Mouse (Mus musculus) monocyte, adult 5-6 weeks (primary cell): Measurements from ENCODE around the gene Col5a2. TPM values are rescaled to one million over a fixed set of nuclear protein-coding genes. Genes with fewer than 3 reads are reported as not detected.
"Not testable (repeated sequence)": the region's sequence is repeated elsewhere in the genome, so short reads cannot be mapped to it uniquely, and the experiment has no call there.

Experiments used
- ATAC-seq: fragments of 153-309, 156-312 bp; replicated peaks from 2 replicates; pipeline ENCODE4 v1.8.0; 2017; ENCODE audit warnings: mild to moderate bottlenecking; ENCODE audit not compliant: low TSS enrichment, insufficient number of reproducible peaks, severe bottlenecking, poor library complexity, low FRiP score
- total RNA-seq: library from RNA; stranded (forward); fragments of 200-1000, 200-491, 200-594 nt; gene quantifications from 3 replicates; pipeline ENCODE4 v1.2.3, GENCODE M21; 2017

Col5a2 gene
- total RNA-seq, 1 experiment from 2014 or later = not detected

- ATAC-seq = no peak
Measured at GRCm38 (mm10) chr1:45448856-45449255, 54.2 kb downstream of the Col5a2 start.

- no peak for ATAC-seq
Measured at GRCm38 (mm10) chr1:45431922-45432321, 71.2 kb downstream of the Col5a2 start.

GRCm38 (mm10) chr1:45430520-45430919, 72.6 kb downstream of the Col5a2 start:
- ATAC-seq = no peak

- ATAC-seq = not testable (repeated sequence)
Measured at GRCm38 (mm10) chr1:45429145-45429544, 73.9 kb downstream of the Col5a2 start.

- no peak for ATAC-seq
Measured at GRCm38 (mm10) chr1:45423915-45424314, 79.2 kb downstream of the Col5a2 start.

- no peak for ATAC-seq
Measured at GRCm38 (mm10) chr1:45420554-45420953, 82.5 kb downstream of the Col5a2 start.

GRCm38 (mm10) chr1:45419858-45420257, 83.2 kb downstream of the Col5a2 start:
- no peak for ATAC-seq

GRCm38 (mm10) chr1:45381866-45382265, 121.2 kb downstream of the Col5a2 start:
- ATAC-seq = no peak

- ATAC-seq = no peak
Measured at GRCm38 (mm10) chr1:45379992-45380690, 122.9 kb downstream of the Col5a2 start.

GRCm38 (mm10) chr1:45365427-45365826, 137.7 kb downstream of the Col5a2 start:
- no peak for ATAC-seq

- ATAC-seq = no peak
Measured at GRCm38 (mm10) chr1:45363274-45363673, 139.8 kb downstream of the Col5a2 start.

- no peak for ATAC-seq
Measured at GRCm38 (mm10) chr1:45359673-45360072, 143.4 kb downstream of the Col5a2 start.

GRCm38 (mm10) chr1:45359147-45359546, 143.9 kb downstream of the Col5a2 start:
- no peak for ATAC-seq

- ATAC-seq = no peak
Measured at GRCm38 (mm10) chr1:45358020-45358419, 145.1 kb downstream of the Col5a2 start.

GRCm38 (mm10) chr1:45355944-45356343, 147.1 kb downstream of the Col5a2 start:
- no peak for ATAC-seq

GRCm38 (mm10) chr1:45329149-45329548, 173.9 kb downstream of the Col5a2 start:
- ATAC-seq = no peak

Other genes starting within 250 kb of the Col5a2 start
- gene Col3a1, start 191.7 kb downstream of the Col5a2 start, total RNA-seq = not detected in 3 replicates